In genomic region chr5:67297026-67297813, GRCm38 (mm10) we compare ENCODE assay signal across 14 mouse cellular contexts. TPM values are rescaled to one million over a fixed set of nuclear protein-coding genes. Genes with fewer than 3 reads are reported as not detected.
DNase-seq lines count a peak whose midpoint lies in the region; ATAC-seq lines count a peak whose summit lies in the region.
"Had no signal": no experiment of that assay in that cellular context is flagged by ENCODE, and none has a peak within 500 bp of the region (broad histone marks: within the 10 kb centered on the region; RNA-seq: fewer than 3 reads in every experiment).

No protein-coding gene starts in this region.

- ATAC-seq in kidney, embryonic 14.5 days (ENCODE audit: low FRiP score, low TSS enrichment) = no peak
- no peak for ATAC-seq in hindbrain, embryonic 13.5 days (ENCODE audit: low FRiP score)

- no peaks in the 10 kb centered on the region for H3K27me3 ChIP-seq in kidney, embryonic 14.5 days (ENCODE audit: control insufficient read depth, insufficient read depth, low read length)
- H3K27me3 ChIP-seq in limb, embryonic 10.5 days (ENCODE audit: low read depth, poor library complexity, severe bottlenecking) = no peaks in the 10 kb centered on the region
- no peaks in the 10 kb centered on the region for H3K27me3 ChIP-seq in hindbrain, embryonic 13.5 days
- H3K27me3 ChIP-seq: hindbrain, embryonic 15.5 days; neural tube, embryonic 12.5 days had no signal

- DNase-seq in kidney, adult 11 months = peak; percentile 82
- DNase-seq in NIH3T3 (ENCODE audit: low read depth) = peak; percentile 66
- peak; percentile 15 for DNase-seq in adrenal gland, postnatal 14 days
- peak; percentile 59 to 83 for DNase-seq in kidney, postnatal 25 days
- DNase-seq in limb, embryonic 10.5 days (ENCODE audit: low spot score) = no peak
- DNase-seq: cerebellum, adult 9-11 months; lung, adult 18-20 months; thymus, adult 18-20 months had no signal

- H3K9ac ChIP-seq in kidney, embryonic 14.5 days (ENCODE audit: low read depth, low read length) = no peak overlapping the region
- no peak overlapping the region for H3K9ac ChIP-seq in hindbrain, embryonic 13.5 days
- H3K9ac ChIP-seq: hindbrain, embryonic 15.5 days; neural tube, embryonic 12.5 days had no signal

- H3K4me3 ChIP-seq in kidney, embryonic 14.5 days (ENCODE audit: low read length) = no peak overlapping the region
- no peak overlapping the region for H3K4me3 ChIP-seq in limb, embryonic 10.5 days
- no peak overlapping the region for H3K4me3 ChIP-seq in hindbrain, embryonic 13.5 days
- H3K4me3 ChIP-seq: forebrain, embryonic 10.5 days; hindbrain, embryonic 15.5 days; neural tube, embryonic 12.5 days had no signal

- H3K4me1 ChIP-seq in kidney, embryonic 14.5 days (ENCODE audit: control insufficient read depth, insufficient read depth, low read length) = no peaks in the 10 kb centered on the region
- no peaks in the 10 kb centered on the region for H3K4me1 ChIP-seq in limb, embryonic 10.5 days
- H3K4me1 ChIP-seq in hindbrain, embryonic 13.5 days (replicated peaks) = no peaks in the 10 kb centered on the region
- H3K4me1 ChIP-seq: forebrain, embryonic 10.5 days; hindbrain, embryonic 15.5 days; neural tube, embryonic 12.5 days had no signal

- H3K4me2 ChIP-seq in kidney, embryonic 14.5 days (replicated peaks; ENCODE audit: low read depth, low read length) = no peak overlapping the region
- H3K4me2 ChIP-seq in hindbrain, embryonic 13.5 days = no peak overlapping the region
- H3K4me2 ChIP-seq: hindbrain, embryonic 15.5 days; midbrain, embryonic 11.5 days; neural tube, embryonic 12.5 days had no signal

- WGBS in kidney, embryonic 14.5 days = 88% methylated on average over 5 of the region's 5 CpGs
- WGBS in limb, embryonic 10.5 days = 89% methylated on average over 5 of the region's 5 CpGs
- WGBS in hindbrain, embryonic 13.5 days = 89% methylated on average over 5 of the region's 5 CpGs

- no peak overlapping the region for H3K27ac ChIP-seq in kidney, embryonic 14.5 days (ENCODE audit: low read depth, low read length)
- H3K27ac ChIP-seq in limb, embryonic 10.5 days = no peak overlapping the region
- no peak overlapping the region for H3K27ac ChIP-seq in hindbrain, embryonic 13.5 days
- H3K27ac ChIP-seq: forebrain, embryonic 10.5 days; hindbrain, embryonic 15.5 days; neural tube, embryonic 12.5 days had no signal

- no peaks in the 10 kb centered on the region for H3K9me3 ChIP-seq in kidney, embryonic 14.5 days (ENCODE audit: control insufficient read depth, low read length)
- H3K9me3 ChIP-seq in limb, embryonic 10.5 days (replicated peaks) = no peaks in the 10 kb centered on the region
- no peaks in the 10 kb centered on the region for H3K9me3 ChIP-seq in hindbrain, embryonic 13.5 days
- H3K9me3 ChIP-seq: forebrain, embryonic 10.5 days; hindbrain, embryonic 15.5 days; neural tube, embryonic 12.5 days had no signal

- no peaks in the 10 kb centered on the region for H3K36me3 ChIP-seq in kidney, embryonic 14.5 days (ENCODE audit: control insufficient read depth, insufficient read depth, low read length)
- peaks cover 20% of the 10 kb centered on the region for H3K36me3 ChIP-seq in limb, embryonic 10.5 days
- H3K36me3 ChIP-seq in hindbrain, embryonic 13.5 days = peaks cover 11% of the 10 kb centered on the region

RNA-seq across cellular contexts. Expression of gene Slc30a9, which starts 9.5 kb away (rescaled TPM):
- polyA plus RNA-seq in kidney, embryonic 14.5 days (2014; fragmentation: Nextera tagmentation; extraction: Ambion mirVana) = 125 and 128 TPM in 2 replicates
- 120 and 127 TPM in 2 replicates for total RNA-seq in adrenal gland, postnatal 14 days (2021)
- polyA plus RNA-seq in limb, embryonic 10.5 days (2016; fragmentation: Nextera tagmentation; extraction: Ambion mirVana) = 82.3 and 90.9 TPM in 2 replicates
- polyA plus RNA-seq in hindbrain, embryonic 13.5 days (2015; fragmentation: Nextera tagmentation; extraction: Ambion mirVana) = 150 and 153 TPM in 2 replicates

RNA-seq across cellular contexts. Expression of gene Tmem33, which starts 36.9 kb away (rescaled TPM):
- 90.9 and 109 TPM in 2 replicates for polyA plus RNA-seq in kidney, embryonic 14.5 days (2014; fragmentation: Nextera tagmentation; extraction: Ambion mirVana)
- total RNA-seq in adrenal gland, postnatal 14 days (2021) = 82.9 and 90.7 TPM in 2 replicates
- polyA plus RNA-seq in limb, embryonic 10.5 days (2016; fragmentation: Nextera tagmentation; extraction: Ambion mirVana) = 99.6 and 111 TPM in 2 replicates
- polyA plus RNA-seq in hindbrain, embryonic 13.5 days (2015; fragmentation: Nextera tagmentation; extraction: Ambion mirVana) = 89.8 and 93.8 TPM in 2 replicates
